Mouse (Mus musculus) heart, embryonic 12.5 days (tissue): ENCODE results near the gene Pkd1. TPM values are rescaled to one million over a fixed set of nuclear protein-coding genes. Genes with fewer than 3 reads are reported as not detected.

Experiments used
- ATAC-seq: fragments of 200-750 bp; cut with Nextera tagmentation; 2 replicates; pipeline ENCODE4 v1.8.0; 2017; ENCODE audit warnings: moderate TSS enrichment, moderate library complexity; ENCODE audit not compliant: insufficient number of reproducible peaks, low FRiP score
- H3K27ac ChIP-seq: fragments of 300-500 bp; sonication (generic); 2 replicates; pipeline ENCODE4 v1.5.1; 2016; ENCODE audit warnings: mild to moderate bottlenecking, moderate library complexity; ENCODE audit not compliant: poor library complexity, severe bottlenecking
- H3K27me3 ChIP-seq: fragments of 300-500 bp; sonication (generic); replicated peaks from 2 replicates; pipeline ENCODE4 v1.6.1; 2016; ENCODE audit warnings: mild to moderate bottlenecking, moderate library complexity
- H3K36me3 ChIP-seq: fragments of 300-500 bp; sonication (generic); 2 replicates; pipeline ENCODE4 v1.6.1; 2016; ENCODE audit warnings: mild to moderate bottlenecking, moderate library complexity
- H3K4me1 ChIP-seq: fragments of 300-500 bp; sonication (generic); replicated peaks from 2 replicates; pipeline ENCODE4 v1.6.1; 2016; ENCODE audit warnings: mild to moderate bottlenecking
- H3K4me2 ChIP-seq: fragments of 300-500 bp; sonication (generic); 2 replicates; pipeline ENCODE4 v1.6.1; 2016; ENCODE audit warnings: mild to moderate bottlenecking, moderate library complexity
- H3K4me3 ChIP-seq: fragments of 300-500 bp; sonication (generic); 2 replicates; pipeline ENCODE4 v1.5.1; 2016; ENCODE audit warnings: mild to moderate bottlenecking
- H3K9ac ChIP-seq: fragments of 300-500 bp; sonication (generic); 2 replicates; pipeline ENCODE4 v1.6.1; 2016; ENCODE audit warnings: mild to moderate bottlenecking, moderate library complexity
- H3K9me3 ChIP-seq: fragments of 300-500 bp; sonication (generic); replicated peaks from 2 replicates; pipeline ENCODE4 v1.6.1; 2016; ENCODE audit warnings: mild to moderate bottlenecking, moderate library complexity
- WGBS: fragments of 180-500 bp; shearing (Covaris S2); methylation state at CpG from one replicate; pipeline ENCODE4 v1.1.7; 2016; 5-methylcytosine and 5-hydroxymethylcytosine counted together
- polyA plus RNA-seq: library from polyadenylated mRNA; unstranded; fragments of >200 nt; fragmentation: Nextera tagmentation; extraction: Ambion mirVana; gene quantifications from 2 replicates; pipeline ENCODE4 v1.2.1, GENCODE M21; 2016

Gene Pkd1
- polyA plus RNA-seq, 1 experiment from 2014 or later = 18.9 TPM

- peaks cover 5% of the 10 kb centered on the region; the same call in 1 of the 2 replicates for H3K27me3 ChIP-seq
- no peaks in the 10 kb centered on the region for H3K9me3 ChIP-seq
- peaks cover 26% of the 10 kb centered on the region for H3K4me1 ChIP-seq
- peak overlapping the region; percentile 81 for H3K4me3 ChIP-seq
- peak; percentile 1 for ATAC-seq
- peak overlapping the region; percentile 81 for H3K4me2 ChIP-seq
- WGBS = 3% methylated on average over 23 of the region's 23 CpGs
- H3K36me3 ChIP-seq = no peaks in the 10 kb centered on the region
- H3K27ac ChIP-seq = peak overlapping the region; percentile 69
- peak overlapping the region; percentile 31 for H3K9ac ChIP-seq
Observed at GRCm38 (mm10) chr17:24548921-24549617, 565 bp upstream of the Pkd1 start.

GRCm38 (mm10) chr17:24550416-24551049, 899 bp downstream of the Pkd1 start:
- 1% methylated on average over 44 of the region's 44 CpGs for WGBS
- H3K27me3 ChIP-seq = no peaks in the 10 kb centered on the region
- H3K27ac ChIP-seq = peak overlapping the region; percentile 92
- H3K4me2 ChIP-seq = peak overlapping the region; percentile 81
- ATAC-seq = peak; percentile 80
- peaks cover 26% of the 10 kb centered on the region for H3K4me1 ChIP-seq
- H3K9ac ChIP-seq = peak overlapping the region; percentile 91
- no peaks in the 10 kb centered on the region for H3K9me3 ChIP-seq
- H3K36me3 ChIP-seq = no peaks in the 10 kb centered on the region
- peak overlapping the region; percentile 81 for H3K4me3 ChIP-seq

DNA sequence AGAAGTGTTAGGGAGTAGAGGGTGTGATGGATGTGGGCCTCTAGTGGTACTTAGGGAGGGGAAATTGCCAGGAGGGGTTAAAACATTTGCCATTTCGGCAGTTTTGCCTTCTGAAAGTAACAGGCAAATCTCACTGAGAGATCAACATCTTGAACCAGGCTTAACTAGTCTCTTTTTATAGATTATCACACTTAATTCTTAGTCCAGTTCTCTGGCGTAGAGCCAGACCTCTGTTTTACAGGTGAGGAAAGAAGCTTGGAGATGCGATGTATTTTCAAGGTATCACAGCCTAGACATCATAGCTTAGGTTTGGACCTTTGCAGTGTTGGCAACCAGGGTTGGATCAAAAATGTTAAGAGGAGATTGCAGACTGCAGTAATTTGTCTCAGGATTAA, 1.4 kb downstream of the Pkd1 start:
- 53% methylated on average over 3 of the region's 3 CpGs for WGBS

DNA sequence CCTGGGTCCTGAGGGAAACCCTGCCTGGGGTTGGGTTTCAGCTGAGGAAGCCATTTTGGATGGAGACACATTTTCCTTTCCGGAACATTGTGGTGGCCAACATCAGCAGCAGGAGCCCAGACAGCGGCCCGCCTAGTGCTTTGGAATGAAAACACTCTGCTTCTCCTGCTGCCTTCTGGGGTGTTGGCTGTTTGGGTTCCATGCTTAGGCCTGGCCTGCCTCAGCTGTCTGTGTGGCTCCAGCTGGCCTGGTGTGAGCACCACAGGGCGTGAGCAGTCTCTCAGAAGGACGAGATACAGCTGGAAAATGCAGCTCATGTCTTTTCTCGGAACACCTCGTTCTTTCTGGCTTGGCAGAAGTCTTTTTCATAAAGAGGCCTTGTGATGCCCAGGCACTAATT, 7.5 kb downstream of the Pkd1 start:
- Histone ChIP-seq H3K4me3 (no peak overlapping the region), H3K4me2 (no peak overlapping the region), H3K36me3 (no peaks in the 10 kb centered on the region), H3K4me1 (peaks cover 43% of the 10 kb centered on the region), H3K27ac (no peak overlapping the region), H3K9me3 (no peaks in the 10 kb centered on the region), H3K9ac (no peak overlapping the region), H3K27me3 (no peaks in the 10 kb centered on the region)
- ATAC-seq = no peak
- 77% methylated on average over 7 of the region's 7 CpGs for WGBS

More for the DNA sequence above, 1.4 kb downstream of the Pkd1 start:
- Histone ChIP-seq H3K4me3 (peak overlapping the region; percentile 81), H3K9me3 (no peaks in the 10 kb centered on the region), H3K27ac (peak overlapping the region; percentile 92), H3K36me3 (no peaks in the 10 kb centered on the region), H3K9ac (peak overlapping the region; percentile 91), H3K27me3 (no peaks in the 10 kb centered on the region), H3K4me2 (peak overlapping the region; percentile 81), H3K4me1 (peaks cover 26% of the 10 kb centered on the region)
- no peak for ATAC-seq

DNA sequence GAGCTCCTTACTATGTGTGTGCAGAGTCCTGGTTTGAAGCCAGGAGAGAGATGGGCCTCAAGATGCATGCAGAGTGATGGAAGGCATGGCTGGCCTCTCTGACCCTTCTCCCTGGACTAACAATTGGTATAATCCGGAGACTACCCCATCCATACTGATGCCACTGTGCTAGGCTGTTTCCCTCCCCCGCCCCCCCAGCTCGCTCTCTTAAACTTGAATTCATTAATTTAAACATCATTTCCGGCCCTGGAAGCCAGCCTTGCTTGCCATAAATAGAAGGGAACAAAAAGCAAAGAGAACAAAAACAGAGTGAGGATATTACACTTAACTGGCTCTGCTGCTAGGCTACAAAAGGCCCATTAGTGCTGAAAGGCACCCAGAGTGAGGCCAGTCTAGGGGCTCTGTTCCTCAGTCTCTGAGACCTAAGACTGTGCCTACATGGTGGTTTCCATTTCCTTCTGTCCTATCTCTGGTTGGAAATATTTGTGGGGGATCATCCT, 9.0 kb downstream of the Pkd1 start:
- Histone ChIP-seq H3K9me3 (no peaks in the 10 kb centered on the region), H3K4me3 (no peak overlapping the region), H3K4me1 (peaks cover 42% of the 10 kb centered on the region), H3K4me2 (peak overlapping the region; percentile 3; the same call in 1 of the 2 replicates), H3K9ac (no peak overlapping the region), H3K27me3 (no peaks in the 10 kb centered on the region), H3K27ac (peak overlapping the region; percentile 71), H3K36me3 (no peaks in the 10 kb centered on the region)
- no peak; the same call in 1 of the 2 replicates for ATAC-seq
- 55% methylated on average over 4 of the region's 4 CpGs for WGBS

GRCm38 (mm10) chr17:24559146-24559545, 9.5 kb downstream of the Pkd1 start:
- Histone ChIP-seq H3K4me2 (peak overlapping the region; percentile 3; the same call in 1 of the 2 replicates), H3K36me3 (no peaks in the 10 kb centered on the region), H3K27me3 (no peaks in the 10 kb centered on the region), H3K27ac (peak overlapping the region; percentile 71), H3K4me3 (no peak overlapping the region), H3K9me3 (no peaks in the 10 kb centered on the region), H3K9ac (no peak overlapping the region), H3K4me1 (peaks cover 46% of the 10 kb centered on the region)
- ATAC-seq = peak; percentile 40; the same call in 1 of the 2 replicates
- 70% methylated on average over 3 of the region's 3 CpGs for WGBS

- Histone ChIP-seq H3K9ac (no peak overlapping the region), H3K4me3 (no peak overlapping the region), H3K27ac (no peak overlapping the region), H3K9me3 (no peaks in the 10 kb centered on the region), H3K4me1 (peaks cover 46% of the 10 kb centered on the region), H3K4me2 (no peak overlapping the region), H3K36me3 (peaks cover 7% of the 10 kb centered on the region), H3K27me3 (no peaks in the 10 kb centered on the region)
- 86% methylated on average over 5 of the region's 5 CpGs for WGBS
- no peak for ATAC-seq
Observed at GRCm38 (mm10) chr17:24560301-24561028, 10.8 kb downstream of the Pkd1 start.

DNA sequence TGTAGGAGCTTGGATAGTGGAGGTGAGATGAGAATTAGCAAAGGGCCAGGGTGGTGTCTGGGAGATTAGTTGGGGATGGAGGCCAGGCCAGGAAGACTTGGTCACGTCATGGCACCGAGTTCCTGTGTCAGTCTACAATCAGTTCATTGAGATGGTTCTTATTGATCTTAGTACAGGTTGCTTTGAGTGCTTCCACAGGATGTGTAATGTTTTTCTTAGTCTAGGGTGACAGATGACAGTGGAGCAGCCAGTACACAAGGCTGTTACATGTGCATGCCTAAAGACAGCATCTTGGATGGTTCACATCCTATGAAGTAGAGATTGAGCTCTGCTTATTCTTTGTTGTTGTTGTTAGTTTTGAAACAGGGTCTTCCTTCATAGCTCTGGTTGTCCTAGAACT, 12.0 kb downstream of the Pkd1 start:
- no peaks in the 10 kb centered on the region for H3K27me3 ChIP-seq
- no peak overlapping the region for H3K4me2 ChIP-seq
- ATAC-seq = no peak
- WGBS = 59% methylated on average over 2 of the region's 2 CpGs
- H3K4me1 ChIP-seq = peaks cover 47% of the 10 kb centered on the region
- H3K4me3 ChIP-seq = no peak overlapping the region
- peaks cover 16% of the 10 kb centered on the region for H3K36me3 ChIP-seq
- no peaks in the 10 kb centered on the region for H3K9me3 ChIP-seq
- H3K9ac ChIP-seq = no peak overlapping the region
- H3K27ac ChIP-seq = no peak overlapping the region

DNA sequence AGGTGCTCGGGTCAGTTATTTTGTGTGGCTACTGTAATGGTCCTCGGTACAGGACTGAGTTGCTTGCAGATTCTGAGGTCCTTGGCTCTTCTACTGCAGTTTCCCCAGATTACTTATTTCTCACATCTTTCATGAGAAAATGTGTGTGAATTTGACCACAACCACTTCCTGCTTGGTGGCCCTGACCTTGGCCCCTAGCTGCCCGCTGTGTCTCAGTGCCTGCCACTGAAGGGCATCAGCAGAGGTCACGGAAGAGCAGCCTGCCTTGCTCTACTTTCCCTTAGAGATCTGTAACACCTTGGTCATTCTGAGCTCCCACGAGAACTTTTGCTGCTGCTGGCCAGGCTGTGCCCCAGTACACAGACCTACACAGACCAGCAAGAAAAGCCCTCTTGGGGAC, 14.0 kb downstream of the Pkd1 start:
- WGBS = 65% methylated on average over 5 of the region's 5 CpGs
- H3K36me3 ChIP-seq = peaks cover 22% of the 10 kb centered on the region
- no peak for ATAC-seq
- H3K27me3 ChIP-seq = no peaks in the 10 kb centered on the region
- H3K4me3 ChIP-seq = no peak overlapping the region
- H3K27ac ChIP-seq = no peak overlapping the region
- no peaks in the 10 kb centered on the region for H3K9me3 ChIP-seq
- H3K4me2 ChIP-seq = no peak overlapping the region
- no peak overlapping the region for H3K9ac ChIP-seq
- peaks cover 43% of the 10 kb centered on the region for H3K4me1 ChIP-seq

DNA sequence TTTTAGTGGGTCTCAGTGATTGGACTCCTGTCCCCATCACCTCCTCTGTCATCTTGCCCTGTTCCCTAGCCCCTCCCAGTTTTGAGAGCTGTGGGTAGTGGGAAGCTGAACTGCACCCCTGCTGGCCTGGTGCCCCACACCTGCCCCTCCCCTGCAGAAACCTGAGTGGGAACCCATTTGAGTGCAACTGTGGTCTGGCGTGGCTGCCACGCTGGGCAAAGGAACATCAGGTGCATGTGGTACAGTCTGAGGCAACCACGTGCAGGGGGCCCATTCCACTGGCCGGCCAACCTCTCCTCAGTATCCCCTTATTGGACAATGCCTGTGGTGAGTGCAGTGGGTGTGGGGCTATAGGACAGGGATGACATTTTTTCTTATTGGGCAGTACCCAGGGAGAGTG, 14.8 kb downstream of the Pkd1 start:
- H3K36me3 ChIP-seq = peaks cover 30% of the 10 kb centered on the region
- H3K27ac ChIP-seq = no peak overlapping the region
- H3K4me1 ChIP-seq = peaks cover 36% of the 10 kb centered on the region
- no peak overlapping the region for H3K9ac ChIP-seq
- WGBS = 89% methylated on average over 4 of the region's 4 CpGs
- no peaks in the 10 kb centered on the region for H3K27me3 ChIP-seq
- no peak overlapping the region for H3K4me3 ChIP-seq
- H3K4me2 ChIP-seq = no peak overlapping the region
- ATAC-seq = no peak
- H3K9me3 ChIP-seq = no peaks in the 10 kb centered on the region

DNA sequence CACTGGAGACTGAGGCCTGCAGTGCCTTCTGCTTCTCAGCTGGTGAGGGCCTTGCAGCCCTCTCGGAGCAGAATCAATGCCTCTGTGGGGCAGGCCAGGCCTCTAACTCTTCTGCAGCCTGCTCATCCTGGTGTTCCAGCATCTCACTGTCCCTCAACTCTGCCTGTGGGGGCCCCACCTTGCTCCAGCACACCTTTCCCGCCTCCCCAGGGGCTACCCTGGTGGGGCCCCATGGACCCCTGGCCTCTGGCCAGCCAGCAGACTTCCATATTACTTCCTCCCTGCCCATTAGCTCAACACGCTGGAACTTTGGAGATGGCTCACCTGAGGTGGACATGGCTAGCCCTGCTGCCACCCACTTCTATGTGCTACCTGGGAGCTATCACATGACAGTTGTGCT, 15.5 kb downstream of the Pkd1 start:
- Histone ChIP-seq H3K4me3 (no peak overlapping the region), H3K27me3 (no peaks in the 10 kb centered on the region), H3K9ac (no peak overlapping the region), H3K27ac (no peak overlapping the region), H3K36me3 (peaks cover 36% of the 10 kb centered on the region), H3K4me1 (peaks cover 34% of the 10 kb centered on the region), H3K9me3 (no peaks in the 10 kb centered on the region), H3K4me2 (no peak overlapping the region)
- ATAC-seq = no peak
- 82% methylated on average over 3 of the region's 3 CpGs for WGBS
